Mouse (Mus musculus) heart, embryonic 11.5 days (tissue): ENCODE results near the gene Ttc28. TPM values are rescaled to one million over a fixed set of nuclear protein-coding genes. Genes with fewer than 3 reads are reported as not detected.
"Not testable (repeated sequence)": the region's sequence is repeated elsewhere in the genome, so short reads cannot be mapped to it uniquely, and the experiment has no call there.

ENCODE experiments used
- ATAC-seq: fragments of 200-750 bp; cut with Nextera tagmentation; replicated peaks from 2 replicates; pipeline ENCODE4 v1.8.0; 2017; ENCODE audit warnings: moderate library complexity; ENCODE audit not compliant: insufficient number of reproducible peaks, low FRiP score, low TSS enrichment
- H3K27ac ChIP-seq: fragments of 300-500 bp; sonication (generic); 2 replicates; pipeline ENCODE4 v1.5.1; 2014; ENCODE audit warnings: mild to moderate bottlenecking, low read depth, low read length
- H3K27me3 ChIP-seq: fragments of 300-500 bp; sonication (generic); 2 replicates; pipeline ENCODE4 v1.6.1; 2014; ENCODE audit warnings: mild to moderate bottlenecking, low read length, mixed read lengths; ENCODE audit not compliant: control insufficient read depth, insufficient read depth
- H3K36me3 ChIP-seq: fragments of 300-500 bp; sonication (generic); 2 replicates; pipeline ENCODE4 v1.6.1; 2014; ENCODE audit warnings: mild to moderate bottlenecking, low read length, moderate library complexity, mixed read lengths; ENCODE audit not compliant: control insufficient read depth, insufficient read depth
- H3K4me1 ChIP-seq: fragments of 300-500 bp; sonication (generic); 2 replicates; pipeline ENCODE4 v1.6.1; 2014; ENCODE audit warnings: low read length; ENCODE audit not compliant: control insufficient read depth, insufficient read depth
- H3K4me2 ChIP-seq: fragments of 300-500 bp; sonication (generic); 2 replicates; pipeline ENCODE4 v1.6.1; 2014; ENCODE audit warnings: mild to moderate bottlenecking, moderate library complexity
- H3K4me3 ChIP-seq: fragments of 300-500 bp; sonication (generic); 2 replicates; pipeline ENCODE4 v1.5.1; 2014; ENCODE audit warnings: low read depth, low read length
- H3K9ac ChIP-seq: fragments of 300-500 bp; sonication (generic); 2 replicates; pipeline ENCODE4 v1.6.1; 2014; ENCODE audit warnings: mild to moderate bottlenecking, low read depth, low read length, moderate library complexity
- H3K9me3 ChIP-seq: fragments of 300-500 bp; sonication (generic); replicated peaks from 2 replicates; pipeline ENCODE4 v1.6.1; 2016; ENCODE audit warnings: low read length; ENCODE audit not compliant: control insufficient read depth
- WGBS: fragments of 180-500 bp; shearing (Covaris S2); extraction: QIAGEN DNeasy Blood & Tissue Kit; methylation state at CpG from one replicate; pipeline ENCODE4 v1.1.7; 2014; ENCODE audit not compliant: insufficient replicate concordance; 5-methylcytosine and 5-hydroxymethylcytosine counted together
- polyA plus RNA-seq: library from polyadenylated mRNA; unstranded; fragments of >200 nt; fragmentation: Nextera tagmentation; extraction: Ambion mirVana; gene quantifications from 2 replicates; pipeline ENCODE4 v1.2.1, GENCODE M21; 2014

Gene Ttc28
- polyA plus RNA-seq, 1 experiment from 2014 or later: 8.1 TPM

DNA sequence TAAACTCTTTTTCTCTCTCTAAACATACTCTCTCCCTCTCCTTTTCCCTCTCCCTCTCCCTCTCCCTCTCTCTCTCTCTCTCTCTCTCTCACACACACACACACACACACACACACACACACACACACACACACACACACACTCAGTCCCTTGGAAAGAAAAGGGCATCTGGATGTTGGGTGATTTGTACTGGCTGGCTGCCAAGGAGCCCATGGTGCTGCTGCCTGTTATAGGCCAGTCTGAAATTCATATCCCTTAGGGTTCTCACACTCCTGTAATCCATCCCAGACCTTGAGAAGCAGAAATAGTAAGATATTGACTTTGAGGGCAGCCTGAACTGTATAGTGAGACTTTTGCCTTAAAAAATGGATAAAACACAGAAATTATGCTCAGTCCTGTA, 4.9 kb upstream of the Ttc28 start:
- Histone ChIP-seq H3K9ac (no peak overlapping the region), H3K4me1 (peaks cover 6% of the 10 kb centered on the region), H3K9me3 (no peaks in the 10 kb centered on the region), H3K4me3 (no peak overlapping the region), H3K4me2 (no peak overlapping the region), H3K27ac (no peak overlapping the region), H3K27me3 (no peaks in the 10 kb centered on the region), H3K36me3 (no peaks in the 10 kb centered on the region; the same call in 1 of the 2 replicates)
- ATAC-seq: no peak

DNA sequence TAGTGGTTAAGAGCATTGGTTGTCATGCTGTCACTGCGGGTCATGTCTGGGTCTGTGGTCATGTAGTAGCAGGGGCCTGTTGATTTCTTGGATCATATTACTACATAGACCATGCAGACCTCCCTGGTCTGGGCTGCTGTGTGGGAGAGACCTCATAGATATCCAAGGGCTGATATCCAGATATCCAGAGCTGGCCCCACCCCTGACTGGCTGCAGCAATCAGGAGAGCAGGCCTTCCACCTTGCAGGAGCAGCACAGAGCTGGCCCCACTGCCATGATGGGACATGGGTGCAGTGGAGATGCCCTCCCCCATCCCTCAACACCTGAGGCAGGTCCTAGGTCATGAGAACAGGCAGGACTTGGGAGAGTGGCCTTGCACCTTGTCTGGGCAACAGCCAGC, 4.3 kb upstream of the Ttc28 start:
- no peak for ATAC-seq
- H3K9ac ChIP-seq: no peak overlapping the region
- no peaks in the 10 kb centered on the region for H3K9me3 ChIP-seq
- WGBS: 92% methylated on average over 1 of the region's 1 CpGs
- no peak overlapping the region for H3K4me3 ChIP-seq
- H3K36me3 ChIP-seq: no peaks in the 10 kb centered on the region; the same call in 1 of the 2 replicates
- H3K4me2 ChIP-seq: no peak overlapping the region
- peak overlapping the region; percentile 10; the same call in 1 of the 2 replicates for H3K27ac ChIP-seq
- peaks cover 6% of the 10 kb centered on the region for H3K4me1 ChIP-seq
- no peaks in the 10 kb centered on the region for H3K27me3 ChIP-seq

DNA sequence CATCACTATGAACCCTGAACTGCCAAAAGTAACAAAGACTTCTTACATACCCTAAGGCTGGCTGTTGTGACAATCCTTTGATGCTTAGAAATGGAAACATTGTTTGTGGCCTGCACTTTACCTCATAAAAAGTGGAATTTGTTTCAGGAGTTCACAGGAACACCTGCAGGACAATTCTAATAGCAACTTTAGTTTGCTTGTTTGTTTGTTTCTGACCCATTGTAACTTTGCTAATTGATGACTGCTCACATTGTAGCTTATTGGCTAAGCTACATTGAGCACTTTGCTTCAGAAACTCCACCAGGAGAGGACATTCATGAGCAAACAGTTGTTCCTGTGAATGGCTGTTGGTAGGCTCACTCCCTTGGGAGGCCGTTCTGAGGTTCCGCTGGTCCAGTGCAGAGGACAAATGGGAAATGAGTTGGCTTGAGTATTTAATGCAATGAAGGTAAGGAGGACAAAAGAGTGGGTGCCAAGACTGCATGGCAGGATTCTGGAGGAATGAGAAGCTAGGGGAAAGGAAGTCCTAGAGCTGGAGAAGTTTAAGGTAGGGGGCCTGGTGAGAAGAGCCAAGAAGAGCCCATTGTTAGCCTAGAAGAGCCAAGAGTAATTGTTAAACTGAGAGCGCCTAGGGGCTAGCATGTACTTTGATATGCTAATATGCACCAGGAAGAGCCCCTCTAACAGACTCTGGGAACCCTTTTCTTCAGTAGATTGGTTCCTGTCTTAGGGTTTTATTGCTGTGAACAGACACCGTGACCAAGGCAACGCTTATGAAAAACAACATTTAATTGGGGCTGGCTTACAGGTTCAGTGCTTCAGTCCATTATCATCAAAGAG, 1.7 kb upstream of the Ttc28 start:
- Histone ChIP-seq H3K27ac (no peak overlapping the region), H3K36me3 (no peaks in the 10 kb centered on the region), H3K9me3 (no peaks in the 10 kb centered on the region), H3K4me1 (peaks cover 6% of the 10 kb centered on the region), H3K4me3 (no peak overlapping the region), H3K9ac (no peak overlapping the region), H3K4me2 (no peak overlapping the region), H3K27me3 (no peaks in the 10 kb centered on the region)
- 86% methylated on average over 5 of the region's 5 CpGs for WGBS
- ATAC-seq: no peak

DNA sequence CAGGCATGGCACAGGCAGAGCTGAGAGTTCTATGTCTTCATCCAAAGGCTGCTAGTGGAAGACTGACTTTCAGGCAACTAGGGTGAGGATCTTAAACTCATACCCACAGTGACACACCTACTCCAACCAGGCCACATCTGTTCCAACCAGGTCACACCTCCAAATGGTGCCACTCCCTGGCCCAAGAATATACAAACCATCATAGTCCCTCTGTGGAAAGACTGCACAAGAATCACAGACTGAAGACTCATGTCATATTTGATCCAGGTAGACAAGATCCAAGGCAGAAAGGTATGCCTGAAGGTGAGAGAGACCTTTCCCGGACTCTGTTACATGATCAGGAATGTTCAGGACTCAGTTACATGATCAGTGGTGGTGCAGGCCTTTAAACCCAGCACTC, 1.1 kb upstream of the Ttc28 start:
- not testable (repeated sequence) for H3K4me2 ChIP-seq, H3K9me3 ChIP-seq, H3K27ac ChIP-seq, H3K36me3 ChIP-seq, H3K4me1 ChIP-seq, H3K4me3 ChIP-seq, H3K27me3 ChIP-seq, ATAC-seq, H3K9ac ChIP-seq
- WGBS: 87% methylated on average over 1 of the region's 1 CpGs

DNA sequence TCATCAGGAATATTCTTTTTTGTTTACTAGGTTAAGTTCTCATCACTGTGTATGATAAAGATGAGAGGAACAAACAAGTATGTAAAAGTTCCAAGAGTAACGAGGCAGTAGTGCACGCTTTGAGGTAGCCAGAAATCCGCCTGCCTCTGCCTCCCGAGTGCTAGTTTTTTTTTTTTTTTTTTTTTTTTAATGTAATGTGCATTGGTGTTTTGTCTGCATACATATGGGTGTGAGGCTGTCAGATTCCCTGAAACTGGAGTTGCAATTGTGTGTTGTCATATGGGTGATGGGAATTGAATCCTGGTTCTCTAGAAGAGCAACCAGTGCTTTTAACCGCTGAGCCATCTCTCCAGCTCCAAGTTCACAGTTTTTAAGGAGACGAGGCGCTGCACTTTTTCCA, 561 bp upstream of the Ttc28 start:
- peak overlapping the region; percentile 83 for H3K4me3 ChIP-seq
- H3K4me1 ChIP-seq: peaks cover 6% of the 10 kb centered on the region
- no peak for ATAC-seq
- no peaks in the 10 kb centered on the region for H3K27me3 ChIP-seq
- H3K9ac ChIP-seq: peak overlapping the region; percentile 94
- H3K4me2 ChIP-seq: peak overlapping the region; percentile 76
- no peaks in the 10 kb centered on the region for H3K9me3 ChIP-seq
- H3K27ac ChIP-seq: no peak overlapping the region
- 65% methylated on average over 7 of the region's 7 CpGs for WGBS
- H3K36me3 ChIP-seq: no peaks in the 10 kb centered on the region

DNA sequence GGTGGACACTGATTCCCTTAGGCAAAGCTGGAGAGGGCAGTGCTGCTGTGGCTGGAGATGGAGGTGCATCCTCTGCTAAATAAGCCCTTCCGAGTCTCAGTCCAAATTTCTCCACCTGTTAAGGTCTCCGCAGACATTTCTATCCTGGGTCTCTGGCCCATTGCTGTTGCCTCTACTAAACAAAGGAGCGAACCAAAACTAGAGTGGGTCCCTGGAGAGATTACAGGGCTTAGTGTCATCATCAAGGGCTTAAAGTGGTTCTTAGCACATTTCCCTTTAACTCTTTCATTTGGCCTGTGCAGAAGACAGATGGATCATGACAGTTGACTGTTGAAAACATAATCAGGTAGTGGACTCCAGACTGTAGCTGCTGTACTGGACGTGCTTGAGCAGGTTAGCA, 9.0 kb downstream of the Ttc28 start:
- ATAC-seq: no peak
- no peaks in the 10 kb centered on the region for H3K4me1 ChIP-seq
- no peaks in the 10 kb centered on the region for H3K27me3 ChIP-seq
- no peak overlapping the region for H3K9ac ChIP-seq
- H3K4me3 ChIP-seq: no peak overlapping the region
- 86% methylated on average over 4 of the region's 4 CpGs for WGBS
- no peak overlapping the region for H3K27ac ChIP-seq
- peaks cover 8% of the 10 kb centered on the region for H3K36me3 ChIP-seq
- H3K4me2 ChIP-seq: no peak overlapping the region
- no peaks in the 10 kb centered on the region for H3K9me3 ChIP-seq

DNA sequence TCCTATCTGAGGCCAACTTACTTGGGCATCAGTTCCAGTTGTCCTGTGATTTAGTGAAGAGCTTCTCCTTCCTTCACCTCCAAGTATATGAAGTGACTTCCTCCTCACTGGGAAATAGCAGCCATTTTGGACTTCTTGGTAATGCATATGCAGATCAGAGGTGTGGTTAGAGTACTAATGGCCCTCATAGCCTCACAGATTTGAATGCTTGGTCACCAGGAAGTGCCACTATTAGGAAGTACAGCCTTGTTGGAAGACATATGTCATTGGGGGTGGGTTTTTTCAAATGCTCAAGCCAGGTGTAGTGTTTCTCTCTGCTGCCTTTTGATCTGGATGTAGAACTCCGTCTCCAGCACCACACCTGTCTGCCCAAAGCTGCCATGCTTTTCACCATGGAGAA, 10.3 kb downstream of the Ttc28 start:
- Histone ChIP-seq H3K27ac (no peak overlapping the region), H3K4me2 (no peak overlapping the region), H3K36me3 (peaks cover 9% of the 10 kb centered on the region), H3K4me3 (no peak overlapping the region), H3K9me3 (no peaks in the 10 kb centered on the region), H3K27me3 (no peaks in the 10 kb centered on the region), H3K4me1 (no peaks in the 10 kb centered on the region), H3K9ac (no peak overlapping the region)
- 79% methylated on average over 1 of the region's 1 CpGs for WGBS
- no peak for ATAC-seq

DNA sequence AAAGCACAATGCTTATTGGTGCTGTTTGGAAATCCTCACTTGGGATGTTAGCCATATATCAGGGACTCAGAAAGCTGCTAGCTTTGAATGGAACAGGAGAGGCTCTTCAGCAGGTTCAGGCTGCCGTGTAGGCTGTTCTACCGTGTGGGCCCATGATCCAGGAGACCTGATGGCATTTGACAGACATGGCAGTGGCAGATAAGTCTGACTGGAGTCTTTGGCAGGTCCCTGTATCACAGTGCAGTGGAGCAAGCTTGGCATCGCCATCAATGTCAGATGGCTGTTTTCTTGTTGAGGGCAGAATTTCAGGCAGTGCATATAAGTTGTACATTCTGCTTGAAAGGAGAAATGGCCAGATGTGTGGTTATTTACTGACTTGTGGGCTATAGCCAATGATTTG, 11.0 kb downstream of the Ttc28 start:
- no peak overlapping the region for H3K4me3 ChIP-seq
- no peak for ATAC-seq
- 88% methylated on average over 3 of the region's 3 CpGs for WGBS
- no peak overlapping the region for H3K4me2 ChIP-seq
- no peaks in the 10 kb centered on the region for H3K27me3 ChIP-seq
- H3K27ac ChIP-seq: no peak overlapping the region
- H3K9me3 ChIP-seq: no peaks in the 10 kb centered on the region
- H3K9ac ChIP-seq: no peak overlapping the region
- H3K4me1 ChIP-seq: no peaks in the 10 kb centered on the region
- peaks cover 5% of the 10 kb centered on the region; the same call in 1 of the 2 replicates for H3K36me3 ChIP-seq
